Mouse (Mus musculus): ENCODE data around the gene Gzme. TPM values are rescaled to one million over a fixed set of nuclear protein-coding genes. Genes with fewer than 3 reads are reported as not detected.

The Gzme gene
- total and polyA plus RNA-seq, 3 experiments, result not detected

DNA sequence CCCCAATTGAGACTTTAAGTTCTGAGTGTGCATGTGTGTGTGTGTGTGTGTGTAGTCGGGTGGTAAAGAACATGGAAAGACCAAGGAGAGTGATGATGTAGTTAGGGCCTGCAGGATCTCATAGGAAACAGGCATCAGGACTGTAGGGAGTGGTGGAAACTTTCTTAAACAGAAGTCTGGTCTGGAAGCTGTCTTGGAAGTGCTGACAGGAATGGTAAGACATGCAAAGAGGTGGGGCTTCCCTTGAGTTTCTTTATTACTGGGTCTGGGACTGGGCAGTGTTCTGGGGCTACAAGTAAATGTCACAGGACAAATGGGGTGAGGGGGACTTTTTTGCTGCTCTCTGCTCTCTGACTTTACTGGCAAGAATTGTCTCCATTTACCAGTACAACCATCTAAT, 22.8 kb downstream of the Gzme start:
- DNase-seq (ENCODE audit: extremely low read depth), result no peak
- peaks cover 2% of the 10 kb centered on the region for H3K27me3 ChIP-seq (replicated peaks)
- no peak overlapping the region for H3K27ac ChIP-seq (ENCODE audit: insufficient read depth, low read depth)
- TF ChIP-seq ZKSCAN1 (IDR thresholded peaks at IDR 0.05; ENCODE audit: borderline replicate concordance, low read depth, low read length), result no peak
- no peak for TF ChIP-seq ELF1 (IDR thresholded peaks at IDR 0.05; ENCODE audit: low read depth, low read length)
- no peak for TF ChIP-seq UBTF (IDR thresholded peaks at IDR 0.05; ENCODE audit: low read depth, low read length)
- peaks cover 0 to 11% of the 10 kb centered on the region in 2 experiments; a peak in 2 of 4 replicates for H3K4me1 ChIP-seq (ENCODE audit: control insufficient read depth in 1 of 2, insufficient read depth in 2 of 2)
- H3K9ac ChIP-seq (ENCODE audit: insufficient read depth, low read depth), result no peak overlapping the region
- H3K4me2 ChIP-seq (ENCODE audit: insufficient read depth, low read depth, poor library complexity, severe bottlenecking), result no peak overlapping the region
- dilution Hi-C loops (cut with MboI; ENCODE audit: extremely low pct_ligation_motif_present, extremely low pct_unique_long_range_greater_than_20kb, low sequenced_read_pairs) (no loop called here), in situ Hi-C loops (cut with MboI; ENCODE audit: low pct_ligation_motif_present, low pct_unique_long_range_greater_than_20kb, low sequenced_read_pairs) (no loop called here)
- no peaks in the 10 kb centered on the region for H3K79me2 ChIP-seq (replicated peaks; ENCODE audit: control insufficient read depth, extremely low read depth, insufficient read depth, poor library complexity, severe bottlenecking)
- no peaks in the 10 kb centered on the region for H3K9me3 ChIP-seq (replicated peaks; ENCODE audit: low read length)
- H3K36me3 ChIP-seq (replicated peaks in 1 of 2; ENCODE audit: control insufficient read depth in 1 of 2, insufficient read depth in 1 of 2, low read length in 1 of 2), result no peaks in the 10 kb centered on the region
- H3K4me3 ChIP-seq (replicated peaks in 1 of 3; ENCODE audit: low read depth in 2 of 3, low read length in 2 of 3, poor library complexity in 1 of 3), result no peak overlapping the region

DNA sequence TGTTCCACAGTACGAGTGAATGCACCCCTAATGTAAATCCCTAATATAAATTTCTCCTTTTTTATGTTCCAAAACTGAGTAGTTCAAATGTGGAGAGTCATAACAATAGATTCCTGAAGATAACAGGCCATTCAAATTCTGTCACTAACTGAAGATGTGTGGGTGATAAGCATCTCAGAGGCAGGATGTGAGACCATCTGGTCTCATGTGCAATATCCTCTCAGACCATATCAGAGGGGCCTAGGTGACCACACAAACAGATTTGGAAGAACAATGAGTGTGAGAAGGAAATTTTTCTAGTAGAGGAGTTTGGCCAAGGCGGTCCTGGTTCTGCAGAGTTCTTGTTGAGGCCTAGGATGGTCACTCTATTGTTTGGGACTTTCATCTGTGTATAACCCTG, 27.1 kb downstream of the Gzme start:
- Histone ChIP-seq H3K9me3 (replicated peaks; ENCODE audit: low read length) (no peaks in the 10 kb centered on the region), H3K9ac (ENCODE audit: insufficient read depth, low read depth) (no peak overlapping the region), H3K4me1 (ENCODE audit: control insufficient read depth in 1 of 2, insufficient read depth in 2 of 2) (peaks cover 0 to 7% of the 10 kb centered on the region in 2 experiments; a peak in 1 of 4 replicates), H3K27me3 (replicated peaks) (no peaks in the 10 kb centered on the region), H3K79me2 (replicated peaks; ENCODE audit: control insufficient read depth, extremely low read depth, insufficient read depth, poor library complexity, severe bottlenecking) (no peaks in the 10 kb centered on the region), H3K4me2 (ENCODE audit: insufficient read depth, low read depth, poor library complexity, severe bottlenecking) (no peak overlapping the region), H3K36me3 (replicated peaks in 1 of 2; ENCODE audit: control insufficient read depth in 1 of 2, insufficient read depth in 1 of 2, low read length in 1 of 2) (no peaks in the 10 kb centered on the region), H3K27ac (ENCODE audit: insufficient read depth, low read depth) (no peak overlapping the region), H3K4me3 (replicated peaks in 1 of 3; ENCODE audit: low read depth in 2 of 3, low read length in 2 of 3, poor library complexity in 1 of 3) (no peak overlapping the region)
- no peak for TF ChIP-seq CTCF (conservative IDR thresholded peaks at IDR 0.05 in 1 of 2, IDR thresholded peaks at IDR 0.05 in 1 of 2; ENCODE audit: low read depth in 2 of 2, low read length in 2 of 2)
- TF ChIP-seq MYC (IDR thresholded peaks at IDR 0.05; ENCODE audit: low read depth, low read length), result no peak
- no peak for TF ChIP-seq USF1 (IDR thresholded peaks at IDR 0.05; ENCODE audit: low read depth, low read length)
- DNase-seq (ENCODE audit: extremely low read depth), result no peak
- dilution Hi-C loops (cut with MboI; ENCODE audit: extremely low pct_ligation_motif_present, extremely low pct_unique_long_range_greater_than_20kb, low sequenced_read_pairs) (no loop called here), in situ Hi-C loops (cut with MboI; ENCODE audit: low pct_ligation_motif_present, low pct_unique_long_range_greater_than_20kb, low sequenced_read_pairs) (no loop called here)

DNA sequence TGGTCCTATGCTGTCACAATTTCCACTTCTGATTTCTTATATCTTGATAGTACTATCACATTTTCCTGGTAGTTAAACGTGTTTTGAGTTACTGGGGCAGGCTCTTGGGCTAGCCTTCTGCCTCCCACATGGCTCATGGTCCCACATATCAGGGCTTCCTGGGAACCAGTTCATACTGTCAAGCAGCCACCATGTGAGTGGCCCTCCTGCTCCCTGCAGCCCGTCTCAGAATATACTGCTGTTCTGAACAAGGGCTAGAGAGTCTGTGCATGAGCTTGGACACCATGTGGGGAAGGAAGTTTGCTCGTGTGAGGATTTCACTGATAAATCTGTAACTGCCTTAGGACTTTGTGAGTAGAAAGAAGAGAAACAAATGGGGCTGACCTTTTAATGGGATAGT, 33.7 kb downstream of the Gzme start:
- no peaks in the 10 kb centered on the region for H3K27me3 ChIP-seq (replicated peaks)
- H3K9ac ChIP-seq (ENCODE audit: insufficient read depth, low read depth), result no peak overlapping the region
- TF ChIP-seq ZC3H11A (IDR thresholded peaks at IDR 0.05; ENCODE audit: low read depth, low read length) (no peak), MEF2A (IDR thresholded peaks at IDR 0.05; ENCODE audit: borderline replicate concordance, low read depth, low read length) (no peak), CTCF (conservative IDR thresholded peaks at IDR 0.05 in 1 of 2, IDR thresholded peaks at IDR 0.05 in 1 of 2; ENCODE audit: low read depth in 2 of 2, low read length in 2 of 2) (no peak), HCFC1 (IDR thresholded peaks at IDR 0.05; ENCODE audit: low read depth, low read length) (no peak), MAX (IDR thresholded peaks at IDR 0.05; ENCODE audit: low read length) (no peak), UBTF (IDR thresholded peaks at IDR 0.05; ENCODE audit: low read depth, low read length) (no peak), MYC (IDR thresholded peaks at IDR 0.05; ENCODE audit: low read depth, low read length) (no peak), MAFK (IDR thresholded peaks at IDR 0.05; ENCODE audit: insufficient replicate concordance, low read length) (no peak), CHD2 (IDR thresholded peaks at IDR 0.05; ENCODE audit: low read length) (no peak), RCOR1 (conservative IDR thresholded peaks at IDR 0.05; ENCODE audit: low read depth, low read length) (no peak), SMC3 (IDR thresholded peaks at IDR 0.05; ENCODE audit: low read depth, low read length) (no peak), RAD21 (IDR thresholded peaks at IDR 0.05; ENCODE audit: low read depth, low read length) (no peak), E2F4 (IDR thresholded peaks at IDR 0.05; ENCODE audit: insufficient replicate concordance, low read depth, low read length) (no peak), NRF1 (IDR thresholded peaks at IDR 0.05; ENCODE audit: low read depth, low read length) (no peak), IRF4 (IDR thresholded peaks at IDR 0.05; ENCODE audit: low read depth, low read length) (no peak), POLR2A (IDR thresholded peaks at IDR 0.05; ENCODE audit: low read depth, low read length) (no peak), JUND (conservative IDR thresholded peaks at IDR 0.05; ENCODE audit: low read depth, low read length) (no peak), ELF1 (IDR thresholded peaks at IDR 0.05; ENCODE audit: low read depth, low read length) (no peak)
- H3K9me3 ChIP-seq (replicated peaks; ENCODE audit: low read length), result no peaks in the 10 kb centered on the region
- H3K79me2 ChIP-seq (replicated peaks; ENCODE audit: control insufficient read depth, extremely low read depth, insufficient read depth, poor library complexity, severe bottlenecking), result no peaks in the 10 kb centered on the region
- in situ Hi-C loops (cut with MboI; ENCODE audit: low pct_ligation_motif_present, low pct_unique_long_range_greater_than_20kb, low sequenced_read_pairs), result no loop called here
- H3K4me1 ChIP-seq (ENCODE audit: control insufficient read depth in 1 of 2, insufficient read depth in 2 of 2), result no peaks in the 10 kb centered on the region
- no peak for DNase-seq (ENCODE audit: extremely low read depth)
- H3K4me2 ChIP-seq (ENCODE audit: insufficient read depth, low read depth, poor library complexity, severe bottlenecking), result no peak overlapping the region
- H3K36me3 ChIP-seq (replicated peaks in 1 of 2; ENCODE audit: control insufficient read depth in 1 of 2, insufficient read depth in 1 of 2, low read length in 1 of 2), result no peaks in the 10 kb centered on the region
- dilution Hi-C loops (cut with MboI; ENCODE audit: extremely low pct_ligation_motif_present, extremely low pct_unique_long_range_greater_than_20kb, low sequenced_read_pairs), result no loop called here
- no peak overlapping the region for H3K4me3 ChIP-seq (replicated peaks in 1 of 3; ENCODE audit: low read depth in 2 of 3, low read length in 2 of 3, poor library complexity in 1 of 3)
- H3K27ac ChIP-seq (ENCODE audit: insufficient read depth, low read depth), result no peak overlapping the region

All from CH12.LX (cell line).